Mouse (Mus musculus): ENCODE measurements around the gene Asf1b.
A peak's percentile ranks its signal among the peaks of the same experiment; 100 is the strongest.

DNA sequence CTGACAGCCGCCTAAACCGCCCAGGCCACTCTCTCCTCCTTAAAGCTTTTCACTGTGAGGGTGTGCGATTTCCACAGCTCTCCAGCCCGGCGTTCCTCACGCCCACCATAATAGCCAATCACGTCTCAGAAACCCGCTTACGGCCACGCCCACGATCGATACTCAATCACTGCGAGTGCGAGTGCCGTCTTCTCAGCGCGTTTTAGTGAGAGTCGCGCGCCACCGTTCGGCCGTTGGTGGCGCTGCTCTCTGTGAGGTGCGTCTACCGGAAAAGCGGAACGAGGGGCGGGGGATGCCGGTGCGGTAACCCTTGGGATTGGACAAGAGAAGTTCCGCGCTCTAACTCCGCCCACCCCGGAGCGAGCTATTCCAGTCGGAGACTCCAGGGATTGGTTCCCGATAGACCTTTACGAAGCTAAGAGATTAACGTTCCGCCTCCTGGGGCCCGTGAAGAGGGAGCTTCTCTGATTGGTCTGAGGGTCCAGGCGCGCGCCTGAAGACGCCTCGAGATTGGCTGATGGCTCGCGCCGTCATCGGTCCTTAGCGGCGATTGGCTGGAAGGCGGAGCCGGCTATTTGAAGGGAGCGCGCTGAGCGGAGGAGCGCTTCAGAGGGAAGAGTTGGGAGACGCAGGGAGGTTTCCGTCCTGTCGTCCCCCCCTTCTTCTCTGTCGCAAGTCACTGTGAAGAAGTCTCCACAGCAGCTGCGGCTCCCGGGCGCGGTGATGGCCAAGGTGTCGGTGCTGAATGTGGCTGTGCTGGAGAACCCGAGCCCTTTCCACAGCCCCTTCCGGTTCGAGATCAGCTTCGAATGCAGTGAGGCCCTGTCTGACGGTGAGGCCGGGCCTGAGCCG is at the start of gene Asf1b, which contains the start of gene Gm10644:
- TF ChIP-seq EP300 (IDR thresholded peaks at IDR 0.05; ENCODE audit: insufficient read depth, low read depth, low read length) (peak; percentile 61; the same call in 1 of the 2 replicates), POLR2A (IDR thresholded peaks at IDR 0.05; ENCODE audit: insufficient read depth, low read length) (peak; percentile 84), CTCF (IDR thresholded peaks at IDR 0.05; ENCODE audit: low read depth, low read length) (peak; percentile 92)

Data from ES-Bruce4 (cell line).